Mouse (Mus musculus): ENCODE results near the gene Galnt12. TPM values are rescaled to one million over a fixed set of nuclear protein-coding genes. Genes with fewer than 3 reads are reported as not detected.

Galnt12 gene
- polyA plus RNA-seq (2017; shearing (Covaris generic)): 9.5 TPM

GRCm38 (mm10) chr4:47091493-47092386 is at the start of gene Galnt12:
TSS of gene Galnt12 (plus strand) at chr4:47091909.

GRCm38 (mm10) chr4:47056791-47057509 is 34.8 kb upstream of the Galnt12 start, which contains the start of gene Anks6:
TSS of gene Anks6 (minus strand) at chr4:47057427.

Other genes with a start within 250 kb of the Galnt12 start
- gene Gabbr2, start 100.0 kb upstream of the Galnt12 start, polyA plus RNA-seq (2017; shearing (Covaris generic)): not detected
- gene Anks6, start 34.5 kb upstream of the Galnt12 start, polyA plus RNA-seq (2017; shearing (Covaris generic)): not detected
- 0.87 TPM for gene Col15a1, start 116.3 kb downstream of the Galnt12 start, polyA plus RNA-seq (2017; shearing (Covaris generic))